Mouse (Mus musculus): ENCODE measurements around the gene Slc51a.
A peak's percentile ranks its signal among the peaks of the same experiment; 100 is the strongest.
"Not testable (repeated sequence)": the region's sequence is repeated elsewhere in the genome, so short reads cannot be mapped to it uniquely, and the experiment has no call there.

Slc51a gene

DNA sequence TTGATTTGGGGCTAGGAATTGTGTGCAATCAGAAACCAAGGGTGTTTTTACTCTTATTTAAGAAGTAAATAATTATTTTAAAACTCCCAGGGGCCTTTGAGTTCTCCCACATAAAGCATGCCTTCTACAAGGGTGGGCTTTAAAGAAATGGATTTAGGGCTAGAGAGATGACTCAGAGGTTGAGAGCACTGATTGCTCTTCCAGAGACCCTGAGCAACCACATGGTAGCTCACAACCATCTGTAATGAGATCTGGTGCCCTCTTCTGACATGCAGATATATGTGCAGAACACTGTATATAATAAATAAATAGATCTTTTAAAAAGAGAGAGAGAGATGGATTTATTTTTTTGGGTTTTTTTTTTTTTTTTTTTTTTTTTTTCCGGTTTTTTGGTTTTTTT is 22.8 kb downstream of the Slc51a start:
- no peak for DNase-seq

GRCm38 (mm10) chr16:32463426-32463825 is 24.3 kb downstream of the Slc51a start:
- no peak for DNase-seq

GRCm38 (mm10) chr16:32462950-32463349 is 24.7 kb downstream of the Slc51a start:
- DNase-seq, result no peak

- DNase-seq, result no peak
These were observed 26.0 kb downstream of the Slc51a start for GRCm38 (mm10) chr16:32461713-32462112.

GRCm38 (mm10) chr16:32460518-32460917 is 27.2 kb downstream of the Slc51a start:
- no peak for DNase-seq

DNA sequence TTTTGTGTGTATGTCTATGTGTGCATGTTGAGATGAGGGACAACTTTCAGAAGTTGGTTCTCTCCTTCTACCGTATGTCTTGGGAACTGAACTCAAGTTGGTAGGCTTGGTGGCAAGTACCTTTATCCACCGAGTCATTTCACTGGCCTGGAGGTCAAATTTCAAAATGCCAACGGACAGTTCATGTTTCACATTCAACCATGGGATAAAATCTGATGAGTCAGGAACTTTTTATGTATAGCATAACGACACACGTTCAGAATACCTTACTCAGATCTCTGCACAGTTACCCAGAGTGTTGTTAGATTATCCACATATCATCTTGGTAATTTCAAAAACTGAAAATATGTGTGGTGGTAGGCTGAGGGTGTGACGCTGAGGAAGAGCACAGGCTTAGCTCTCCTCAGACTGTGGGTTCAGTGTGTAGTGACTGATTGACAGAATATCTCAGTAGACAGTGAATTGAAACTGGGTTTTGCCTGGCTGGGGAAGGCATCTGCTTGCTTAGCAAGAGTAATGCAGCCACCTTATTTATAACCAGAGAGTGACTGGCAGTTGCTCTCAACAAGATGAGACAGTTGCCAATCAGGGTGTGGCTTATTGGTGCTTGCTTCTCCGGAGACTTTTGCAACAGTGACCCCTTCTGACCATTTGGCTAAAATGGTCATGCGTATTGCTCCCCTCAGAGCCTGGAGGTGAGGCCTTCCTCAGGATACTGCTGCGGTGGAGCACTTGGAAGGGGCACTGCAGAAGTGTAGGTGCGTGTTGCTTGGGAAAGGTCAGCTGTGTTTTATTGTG is 29.9 kb downstream of the Slc51a start:
- DNase-seq, result peak; percentile 41 to 42

- DNase-seq, result no peak
These were observed 30.9 kb downstream of the Slc51a start for GRCm38 (mm10) chr16:32456761-32457160.

DNA sequence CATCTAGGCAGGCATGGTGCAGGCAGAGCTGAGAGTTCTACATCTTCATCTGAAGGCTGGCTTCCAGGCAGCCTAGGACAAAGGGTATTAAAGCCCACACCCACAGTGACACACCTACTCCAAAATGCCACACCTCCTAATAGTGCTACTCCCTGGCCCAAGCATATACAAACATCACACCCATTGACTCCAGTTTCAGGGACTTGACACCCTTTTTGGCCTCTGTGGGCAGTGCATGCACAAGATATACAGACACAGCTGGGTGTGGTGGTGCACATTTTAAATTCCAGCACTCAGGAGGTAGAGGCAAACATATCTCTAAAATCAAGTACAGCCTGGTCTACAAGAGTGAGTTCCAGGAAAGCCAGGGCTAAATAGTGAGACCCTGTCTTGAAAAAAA is 31.6 kb downstream of the Slc51a start:
- DNase-seq, result no peak

DNA sequence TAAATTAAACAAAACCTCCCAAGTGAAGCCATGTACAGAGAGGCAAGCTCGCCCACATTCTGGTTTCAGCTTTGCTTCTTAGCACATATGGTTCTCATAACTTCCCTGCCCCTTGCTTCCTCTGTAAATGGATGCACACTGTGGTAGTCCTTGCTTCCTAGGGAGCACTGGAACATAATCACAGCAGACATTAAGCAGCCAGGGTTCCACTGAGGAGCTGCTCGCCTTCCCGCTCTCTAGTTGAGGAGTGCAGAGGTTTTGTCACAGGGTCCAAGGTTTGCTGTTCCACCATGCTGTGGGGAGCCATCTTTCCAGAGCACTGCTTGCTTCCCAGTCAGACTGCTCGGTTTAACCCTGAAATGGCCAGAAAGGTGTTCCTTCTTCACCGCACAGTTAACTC is 33.0 kb downstream of the Slc51a start:
- DNase-seq, result no peak

- DNase-seq, result no peak
These were observed 34.6 kb downstream of the Slc51a start for GRCm38 (mm10) chr16:32453102-32453501.

GRCm38 (mm10) chr16:32450133-32450532 is 37.5 kb downstream of the Slc51a start:
- no peak for DNase-seq

GRCm38 (mm10) chr16:32449665-32450064 is 38.0 kb downstream of the Slc51a start:
- DNase-seq, result no peak

- DNase-seq, result no peak
These were observed 41.0 kb downstream of the Slc51a start for GRCm38 (mm10) chr16:32446563-32447138.

DNA sequence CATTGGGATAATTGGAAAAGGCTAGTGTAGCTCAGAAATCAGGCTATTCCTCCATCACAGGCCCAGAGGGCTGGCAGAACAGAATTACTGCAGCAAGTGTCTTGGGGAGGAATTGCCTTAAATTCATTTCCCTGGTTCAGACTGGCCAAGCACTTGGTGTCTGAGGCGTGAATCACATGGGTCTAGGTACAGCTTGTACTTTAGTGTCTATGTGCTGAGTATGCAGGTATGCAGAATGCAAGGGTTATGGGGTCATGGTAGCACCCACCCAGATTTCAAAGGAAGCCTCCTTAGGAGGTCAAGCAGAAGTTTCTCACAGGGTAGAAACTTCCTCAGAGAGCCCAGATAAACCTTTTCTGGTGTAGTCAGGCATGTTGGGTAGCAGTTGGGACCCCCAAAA is 42.1 kb downstream of the Slc51a start:
- no peak for DNase-seq

- not testable (repeated sequence) for DNase-seq
These were observed 43.1 kb downstream of the Slc51a start for GRCm38 (mm10) chr16:32444615-32445014.

GRCm38 (mm10) chr16:32441432-32441831 is 46.2 kb downstream of the Slc51a start:
- no peak for DNase-seq

DNA sequence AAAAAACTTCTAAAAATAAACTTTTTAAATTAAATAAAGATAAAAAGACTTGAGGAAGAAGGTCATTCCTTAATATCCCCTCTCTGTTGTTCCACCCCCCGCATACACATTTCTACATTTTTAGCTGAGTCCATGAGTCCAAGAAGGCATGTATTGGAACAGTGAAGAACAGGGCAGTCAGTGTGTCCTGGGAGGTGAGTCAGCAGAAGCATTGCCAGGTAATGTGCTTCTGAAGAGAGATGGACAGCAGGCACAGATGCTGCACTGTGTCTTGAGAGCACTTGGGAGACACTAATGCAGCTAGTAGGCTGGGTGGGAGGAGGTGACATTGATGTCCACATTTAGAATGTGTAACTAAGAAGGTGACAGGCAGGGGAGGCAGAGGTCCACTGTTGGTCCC is 50.4 kb downstream of the Slc51a start:
- DNase-seq, result no peak

GRCm38 (mm10) chr16:32436657-32437056 is 51.0 kb downstream of the Slc51a start:
- DNase-seq, result no peak

- DNase-seq, result no peak
These were observed 53.0 kb downstream of the Slc51a start for GRCm38 (mm10) chr16:32434691-32435090.

GRCm38 (mm10) chr16:32434066-32434465 is 53.6 kb downstream of the Slc51a start:
- peak; percentile 52 to 78 for DNase-seq

DNA sequence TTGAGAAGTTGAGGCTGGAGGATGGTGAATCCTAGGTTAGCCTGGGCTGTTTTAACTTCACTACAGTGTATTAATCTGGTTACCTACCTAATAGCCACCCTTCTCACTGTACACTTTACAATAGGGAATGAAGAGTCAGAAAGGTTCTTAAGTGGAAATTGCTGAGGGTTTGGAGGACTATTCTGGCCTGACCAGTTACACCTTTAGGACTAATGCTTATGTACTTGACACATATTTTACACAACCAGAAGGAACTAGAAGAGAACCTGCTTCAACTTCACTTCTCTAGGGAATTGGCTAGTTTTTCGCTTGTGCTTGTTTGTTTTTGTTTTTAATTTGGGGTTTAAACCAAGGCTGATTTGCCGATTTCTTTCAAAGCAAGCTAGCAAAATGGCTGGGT is 54.5 kb downstream of the Slc51a start:
- DNase-seq, result no peak

DNA sequence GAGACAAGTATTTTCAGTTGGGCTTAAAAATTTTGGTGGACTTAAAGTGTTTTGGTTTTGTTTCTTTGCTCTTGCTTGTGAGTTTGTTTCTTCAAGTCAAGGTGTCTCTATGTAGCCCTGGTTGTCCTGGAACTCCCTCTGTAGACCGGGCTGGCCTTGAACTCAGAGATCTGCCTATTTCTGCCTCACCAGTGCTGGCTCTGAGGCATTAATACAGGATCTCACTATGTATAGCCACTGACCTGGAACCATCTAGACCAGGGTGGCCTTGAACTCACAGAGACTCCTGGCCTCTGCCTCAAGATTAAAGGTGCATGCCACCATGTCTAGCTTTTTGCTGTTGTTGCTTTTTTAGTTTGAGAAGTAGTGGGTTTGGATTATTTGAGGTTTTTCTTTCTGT is 55.8 kb downstream of the Slc51a start:
- DNase-seq, result no peak

- no peak for DNase-seq
These were observed 56.6 kb downstream of the Slc51a start for GRCm38 (mm10) chr16:32431047-32431591.

GRCm38 (mm10) chr16:32430474-32431046 is 57.1 kb downstream of the Slc51a start, which contains the start of gene Pcyt1a:
Gene Pcyt1a, plus strand, starts transcription at chr16:32430921.
- DNase-seq, result peak; percentile 77 to 84
